Mouse (Mus musculus) frontal cortex, postnatal 36 days (tissue): Measurements from ENCODE around the gene Tunar.

Experiments
- DNase-seq, 2 experiments: peaks; one replicate each; pipeline ENCODE4 v3.0.0; 2022; ENCODE audit warnings: low spot score in 2 of 2

Tunar gene

DNA sequence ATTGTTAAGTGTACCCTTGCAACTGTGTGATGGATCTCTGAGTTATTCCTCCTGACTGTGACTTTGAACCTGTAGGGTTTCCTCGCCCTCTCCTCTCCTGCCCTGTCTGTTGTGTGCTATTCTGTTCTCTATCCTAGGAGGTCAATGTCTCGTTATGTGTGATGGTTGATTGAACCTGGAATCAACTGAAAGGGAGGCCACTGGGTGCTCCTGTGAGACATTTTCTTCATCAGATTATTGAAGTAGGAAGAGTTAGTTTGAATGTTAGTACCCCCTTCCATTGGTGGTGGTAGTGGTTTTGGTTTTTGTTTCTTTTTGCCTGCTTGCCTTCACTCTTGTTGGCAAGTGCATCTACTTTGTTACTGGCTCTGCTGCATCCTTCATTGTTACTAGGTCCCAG, at the start of gene Tunar:
TSS of gene Tunar (plus strand) at position 301 of the 400 bp plus-strand sequence.
- no peak for DNase-seq

DNA sequence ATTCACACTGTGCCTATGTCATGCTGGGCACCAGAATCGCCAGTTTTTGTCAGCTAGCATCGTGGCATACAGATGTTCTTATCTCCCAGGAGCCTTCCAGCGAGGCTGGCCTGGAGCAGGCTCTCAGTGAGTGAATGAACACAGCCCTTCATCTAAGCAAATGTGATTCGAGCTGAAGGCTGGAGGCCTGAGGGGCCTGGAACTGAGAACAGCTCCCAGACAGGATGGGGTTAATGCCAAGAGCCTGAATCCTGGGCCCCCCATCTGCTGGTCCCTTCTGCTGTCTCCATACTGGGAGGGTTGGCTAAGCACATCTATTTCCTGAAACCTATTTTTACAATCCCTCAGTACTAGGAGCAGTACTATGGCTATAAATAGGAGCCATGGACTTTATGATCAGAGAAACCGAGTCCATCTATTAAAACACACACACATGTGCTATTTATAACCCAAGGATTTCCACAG, 21.1 kb upstream of the Tunar start:
- DNase-seq = no peak

DNA sequence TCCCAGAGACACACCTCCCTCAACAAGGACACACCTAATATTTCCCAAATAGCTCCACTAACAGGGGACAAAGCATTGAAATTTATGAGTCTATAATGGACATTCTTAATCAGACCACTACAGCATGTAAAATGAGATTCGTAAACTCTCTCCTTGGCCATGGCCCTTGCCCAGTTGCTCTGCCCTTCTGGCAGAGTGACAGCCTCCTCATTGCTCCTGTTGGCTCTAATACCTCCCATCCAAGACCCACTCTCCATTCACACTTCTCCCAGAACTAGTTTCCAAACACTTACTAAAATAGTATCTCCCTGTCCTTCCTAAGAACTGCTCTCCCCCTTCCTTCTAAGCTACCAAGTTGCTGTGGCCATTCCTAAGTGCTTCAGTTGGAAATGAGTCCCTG, 19.3 kb upstream of the Tunar start:
- DNase-seq = no peak

DNA sequence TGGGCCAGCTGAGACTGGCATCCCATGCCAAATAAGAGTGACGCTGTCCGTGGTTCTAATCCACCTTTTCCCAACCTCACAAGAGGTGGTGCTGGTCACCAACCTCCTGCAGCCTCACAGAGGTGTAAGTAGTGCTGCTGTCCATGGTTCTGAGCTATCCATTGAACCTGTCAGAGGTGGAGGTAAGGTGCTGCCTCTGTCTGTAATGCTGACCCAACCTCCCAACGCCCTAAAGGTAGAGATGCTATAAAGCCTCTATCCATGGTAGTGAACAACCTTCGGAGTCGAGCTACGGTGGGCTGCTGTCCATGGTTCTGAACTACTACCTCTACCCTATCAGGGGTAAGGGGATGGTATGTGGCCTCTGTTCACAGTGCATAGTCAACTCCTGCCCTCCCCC, 11.5 kb upstream of the Tunar start:
- DNase-seq = no peak

DNA sequence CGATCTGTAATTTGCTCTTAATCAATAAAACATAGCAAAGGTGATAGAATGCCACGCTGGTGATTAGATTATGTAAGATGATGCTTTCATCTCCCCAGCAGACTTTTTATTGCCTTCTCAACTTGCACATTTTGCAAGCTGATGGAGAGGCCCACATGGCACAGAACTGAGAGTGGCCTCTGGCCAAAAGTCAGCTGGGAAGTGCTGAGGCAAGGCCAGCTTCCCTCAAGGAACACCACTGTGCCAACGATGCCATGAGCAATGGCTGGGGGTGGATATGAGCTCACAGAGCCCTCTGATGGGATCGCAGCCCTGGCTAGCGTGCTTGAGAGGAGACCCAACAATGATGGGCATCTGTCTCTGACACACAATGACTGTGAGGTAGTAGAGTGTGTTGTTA, 6.6 kb upstream of the Tunar start:
- DNase-seq = no peak

DNA sequence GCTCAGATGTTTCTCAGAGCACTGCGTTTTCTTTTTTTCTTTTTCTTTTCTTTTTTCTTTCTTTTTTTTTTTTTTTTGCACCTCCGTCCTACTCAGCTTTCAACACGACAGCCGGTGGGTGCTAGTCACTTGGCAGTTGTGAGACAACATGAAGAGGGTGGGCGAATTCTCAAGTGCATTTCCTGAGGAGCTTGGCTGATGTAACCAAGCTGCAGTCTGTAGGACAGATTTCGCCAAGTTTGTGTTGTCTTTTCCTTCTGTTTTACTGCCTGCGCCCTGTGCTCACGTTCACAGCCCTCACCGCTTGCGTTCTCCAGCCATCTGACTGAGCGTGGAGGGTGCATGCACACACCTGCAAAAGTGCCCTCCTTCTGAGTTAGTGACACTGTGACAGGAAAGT, 5.3 kb upstream of the Tunar start:
- DNase-seq = peak; percentile 60 to 86

DNA sequence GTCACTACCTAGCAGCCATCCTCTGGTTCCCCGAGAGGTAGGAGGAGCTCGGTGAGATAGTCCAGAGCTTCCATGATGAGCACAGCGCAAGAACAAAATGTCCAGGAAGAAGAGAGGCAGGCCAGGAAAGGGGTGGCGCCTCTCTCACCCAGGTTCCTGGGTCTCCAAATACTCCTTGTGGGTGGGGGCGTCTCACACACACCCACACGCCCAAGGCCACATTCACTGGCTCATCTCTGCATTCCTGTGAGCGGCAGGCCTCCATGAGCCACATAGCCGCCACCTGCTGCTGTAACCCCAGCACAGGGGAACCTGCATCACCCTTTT, 2.4 kb downstream of the Tunar start:
- no peak for DNase-seq

DNA sequence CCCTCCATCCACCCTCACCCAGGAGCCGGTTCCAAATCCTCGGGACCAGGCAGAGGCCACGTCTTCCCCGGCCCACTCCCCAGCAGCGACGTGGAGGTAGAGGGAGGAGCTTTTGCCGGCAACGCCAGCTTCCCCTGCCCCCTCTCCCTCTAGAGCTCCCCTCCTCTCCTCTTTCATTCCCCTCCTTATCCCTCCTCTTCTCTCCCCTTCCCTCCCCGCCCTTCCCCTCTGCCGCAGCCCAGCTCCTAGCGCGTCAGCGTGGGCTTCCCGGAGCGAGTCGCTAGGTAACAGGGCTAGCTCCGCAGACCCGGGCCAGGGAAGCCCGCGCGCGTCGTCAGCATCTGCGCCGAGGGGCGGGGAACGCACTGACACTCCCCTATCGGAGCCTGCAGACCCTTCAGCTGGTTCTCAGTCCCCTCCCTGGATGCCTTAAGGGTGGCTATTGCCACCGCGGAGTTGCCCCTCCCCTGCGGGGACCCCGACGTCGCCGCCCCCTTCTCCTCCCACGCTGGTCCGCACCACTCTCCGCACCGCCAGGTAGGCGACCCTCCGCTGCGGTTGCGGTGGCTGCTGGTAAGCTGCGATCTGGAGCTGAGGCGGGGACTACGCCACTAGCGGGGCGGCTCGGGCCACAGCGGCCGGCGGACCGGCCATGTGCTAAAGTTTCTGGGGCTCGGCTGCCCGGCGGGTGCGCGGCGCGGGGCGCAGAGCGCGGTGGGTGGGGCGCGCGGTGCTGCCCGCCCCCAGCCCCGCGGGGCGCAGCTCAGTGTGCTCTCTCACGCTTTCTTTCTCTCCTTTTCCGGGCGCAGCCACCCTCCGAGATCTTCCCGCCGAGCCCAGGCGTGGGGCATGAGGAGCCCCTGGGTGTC, 3.0 kb downstream of the Tunar start:
- peak; percentile 49 to 61 for DNase-seq

DNA sequence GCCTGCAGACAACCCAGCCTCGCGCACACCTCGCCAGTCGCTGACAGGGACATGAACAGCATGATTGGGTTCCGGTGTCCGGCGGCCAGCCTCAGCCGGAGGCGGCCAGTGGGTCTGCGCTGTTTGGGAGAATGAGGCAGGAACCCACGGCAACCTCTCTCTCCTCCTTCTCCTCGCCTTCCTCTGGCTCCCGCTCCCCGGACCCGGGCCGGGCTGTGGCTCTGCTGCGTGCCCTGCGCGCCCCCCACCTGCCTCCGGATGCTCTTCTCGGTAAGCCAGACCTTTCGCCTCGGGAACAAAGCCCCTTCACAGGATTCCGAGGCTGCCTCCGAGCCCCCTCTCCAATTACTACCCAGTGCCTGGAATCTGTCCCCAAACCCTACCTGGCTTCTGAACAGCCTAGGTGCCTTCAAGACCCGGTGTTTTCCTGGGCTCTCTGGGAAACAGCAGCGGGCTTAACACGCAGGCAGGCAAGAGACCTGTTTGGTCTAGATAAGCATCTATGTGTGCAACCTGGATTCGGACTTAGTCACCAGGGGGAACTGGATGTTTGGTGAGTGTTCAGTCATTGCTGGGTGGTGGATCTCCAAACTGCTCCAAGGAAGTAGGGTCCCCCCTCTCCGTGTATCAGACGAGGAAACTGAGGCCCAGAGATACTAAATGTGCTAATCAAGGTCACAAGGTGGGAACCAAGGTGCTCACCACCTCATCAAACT, 3.8 kb downstream of the Tunar start:
- DNase-seq = no peak

DNA sequence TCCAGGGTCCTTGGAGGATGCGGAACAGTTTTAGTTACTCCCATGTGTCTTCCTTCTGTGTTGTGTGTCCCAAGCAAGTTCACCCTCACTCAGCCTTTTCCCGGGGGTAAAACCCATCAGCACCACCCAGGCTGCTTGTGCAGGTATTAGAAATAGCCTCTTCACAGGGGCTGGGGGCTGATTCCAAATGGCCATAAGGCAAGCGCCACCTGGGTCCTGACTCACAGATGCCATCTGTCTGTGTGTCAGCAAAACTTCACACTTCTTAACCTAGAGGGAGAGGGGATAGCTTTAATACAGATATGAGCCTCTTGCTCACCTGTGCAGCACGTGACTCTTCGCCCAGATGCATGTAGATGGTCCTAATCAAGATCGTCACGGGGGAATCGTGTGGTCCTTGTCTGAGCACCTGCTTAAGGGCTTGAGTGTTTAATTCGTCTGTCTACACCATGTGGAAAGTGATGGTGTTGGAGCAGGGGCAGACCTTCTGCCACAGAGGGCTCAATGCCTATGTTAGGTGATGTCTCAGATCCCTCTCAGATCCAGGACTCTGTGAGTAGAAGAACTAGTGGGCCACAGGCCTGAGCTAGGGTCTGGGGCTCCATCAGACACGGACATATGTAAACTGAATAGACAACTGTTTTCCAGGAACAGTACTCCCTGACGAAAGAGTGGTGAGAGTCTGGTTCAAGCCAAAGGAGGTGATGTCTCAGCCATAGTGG, 4.7 kb downstream of the Tunar start:
- DNase-seq = no peak

DNA sequence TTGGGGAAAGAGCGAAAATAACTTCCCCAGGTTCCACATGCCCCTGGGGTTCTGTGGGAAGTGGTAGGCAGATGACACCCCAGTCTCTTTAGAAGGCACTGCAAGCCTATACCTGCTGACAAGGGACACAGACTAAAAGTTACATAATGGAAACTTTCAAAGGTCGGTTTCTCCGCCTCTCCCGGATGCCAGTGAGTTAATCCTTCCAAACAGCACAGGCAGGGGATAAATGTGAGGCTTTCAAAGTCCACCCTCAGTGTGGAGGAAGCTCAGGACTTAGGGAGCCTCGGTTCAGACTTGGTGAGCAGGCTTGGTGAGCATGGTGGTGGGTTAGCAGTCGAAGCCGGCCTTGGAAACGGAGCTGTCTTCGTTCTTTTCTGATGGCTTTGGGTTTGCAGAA, 7.9 kb downstream of the Tunar start:
- no peak for DNase-seq

DNA sequence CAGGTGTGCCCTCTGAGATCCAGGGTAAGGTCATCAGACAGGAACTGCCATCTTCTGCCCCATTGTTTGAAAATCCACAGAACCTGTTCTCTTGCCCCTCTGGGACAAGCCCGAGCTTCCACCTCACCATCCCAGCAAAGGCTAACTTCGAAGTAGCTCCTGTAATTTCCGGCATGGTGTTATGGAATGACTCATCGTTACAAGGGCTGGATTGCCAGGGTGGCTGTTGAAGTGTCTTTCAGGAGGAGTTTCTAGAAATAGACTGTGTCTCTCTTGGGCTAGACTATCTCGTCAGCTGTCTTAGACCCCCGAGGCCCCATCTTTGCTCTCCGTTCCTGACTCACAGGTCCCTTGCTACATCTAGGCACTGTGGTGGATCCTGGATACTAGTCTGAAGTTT, 10.8 kb downstream of the Tunar start:
- DNase-seq = no peak

DNA sequence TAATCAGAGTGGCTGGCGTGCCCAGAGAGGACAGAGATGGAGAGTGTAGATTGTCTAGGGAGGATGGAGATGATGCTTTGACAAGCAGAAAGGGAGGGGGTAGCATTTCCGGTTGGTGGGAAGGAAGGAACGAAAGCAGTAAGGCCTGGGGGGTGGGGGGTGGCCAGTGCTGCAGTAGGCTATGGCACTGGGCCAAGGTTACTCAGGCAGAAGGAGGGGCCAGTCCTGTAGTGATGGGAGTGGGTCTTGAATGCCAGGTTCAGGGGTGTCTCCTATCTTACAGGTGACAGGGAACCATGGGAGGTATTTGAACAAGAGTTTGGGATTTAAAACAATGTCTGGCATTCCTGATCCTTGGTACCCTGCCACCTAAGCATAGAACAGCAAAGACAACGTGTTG, 13.2 kb downstream of the Tunar start:
- no peak for DNase-seq

DNA sequence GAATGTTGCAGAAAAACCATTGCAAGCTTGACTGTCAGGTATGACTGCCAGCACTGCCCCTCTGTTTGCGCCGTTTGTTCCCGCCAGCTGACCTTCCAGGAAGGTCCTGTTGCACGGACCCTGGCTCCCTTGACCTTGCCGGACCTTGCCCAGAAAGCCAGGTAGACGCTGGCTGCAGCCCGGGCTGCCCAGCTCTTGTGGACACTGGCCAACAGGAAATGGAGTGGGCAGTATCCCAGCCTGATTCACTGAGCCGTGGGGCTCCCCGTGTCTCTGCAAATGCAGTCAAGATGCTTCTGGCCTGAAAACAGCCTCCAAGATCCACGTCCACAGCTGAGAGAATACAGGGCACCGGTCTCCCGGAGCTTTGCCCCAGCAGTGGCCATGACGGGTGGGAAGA, 13.6 kb downstream of the Tunar start:
- DNase-seq = no peak

DNA sequence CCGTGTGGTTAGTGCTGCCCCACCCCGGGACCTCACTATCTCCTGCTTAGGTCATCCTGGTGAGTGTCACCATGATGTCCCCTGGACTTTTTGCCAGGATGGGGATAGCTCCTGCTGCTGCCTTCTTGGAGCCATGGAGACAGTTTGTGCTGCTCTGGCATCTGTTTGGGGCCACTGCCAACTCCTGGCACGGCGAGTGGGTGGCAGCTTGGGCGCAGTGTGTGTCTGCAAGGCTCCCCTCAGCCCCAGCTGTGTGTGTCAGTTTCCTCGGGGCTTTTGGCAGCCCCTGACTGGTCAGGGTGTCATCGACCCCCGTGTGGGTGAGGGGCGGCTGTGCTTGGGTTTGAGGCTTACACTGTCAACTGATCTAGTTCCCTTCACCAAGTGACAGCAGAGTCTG, 20.6 kb downstream of the Tunar start:
- DNase-seq = peak; percentile 74 to 82

DNA sequence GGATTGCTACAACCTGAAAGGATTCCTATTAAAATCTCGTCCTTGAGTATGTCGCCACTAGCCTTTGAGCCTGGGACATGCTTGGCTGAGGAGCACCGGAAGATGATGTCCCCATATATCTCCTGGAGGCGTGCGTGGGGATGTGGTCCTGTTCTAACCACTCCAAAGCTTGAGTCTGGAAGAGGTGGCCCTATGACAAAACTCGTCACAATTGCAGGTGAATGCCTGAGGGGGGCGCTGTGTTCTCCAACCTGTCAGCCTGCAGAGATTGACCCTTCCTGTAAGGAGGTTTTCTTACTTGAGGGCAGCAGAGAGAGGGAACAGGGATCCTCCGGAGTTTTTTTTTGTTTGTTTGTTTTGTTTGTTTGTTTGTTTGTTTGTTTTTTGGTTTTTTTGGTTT, 21.1 kb downstream of the Tunar start:
- no peak for DNase-seq

DNA sequence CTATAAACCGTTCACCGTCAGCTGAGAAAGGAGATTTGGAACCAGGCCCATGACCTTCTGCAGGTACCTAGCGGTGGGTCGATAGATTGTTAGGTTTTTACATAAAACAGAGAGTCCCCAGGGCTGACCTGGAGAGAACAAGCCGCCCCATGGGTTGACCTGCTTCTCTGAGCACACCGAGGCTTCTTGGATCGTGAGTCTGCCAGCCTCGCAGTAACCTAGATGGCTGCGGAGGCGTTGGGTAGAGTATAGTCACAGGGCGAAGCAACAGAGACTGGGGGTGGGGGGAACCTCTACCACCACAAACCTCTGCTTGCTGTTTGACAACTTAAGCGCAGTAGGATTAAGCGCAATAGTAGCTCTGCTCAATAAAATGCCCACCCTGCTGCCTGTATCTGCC, 23.1 kb downstream of the Tunar start:
- no peak for DNase-seq

DNA sequence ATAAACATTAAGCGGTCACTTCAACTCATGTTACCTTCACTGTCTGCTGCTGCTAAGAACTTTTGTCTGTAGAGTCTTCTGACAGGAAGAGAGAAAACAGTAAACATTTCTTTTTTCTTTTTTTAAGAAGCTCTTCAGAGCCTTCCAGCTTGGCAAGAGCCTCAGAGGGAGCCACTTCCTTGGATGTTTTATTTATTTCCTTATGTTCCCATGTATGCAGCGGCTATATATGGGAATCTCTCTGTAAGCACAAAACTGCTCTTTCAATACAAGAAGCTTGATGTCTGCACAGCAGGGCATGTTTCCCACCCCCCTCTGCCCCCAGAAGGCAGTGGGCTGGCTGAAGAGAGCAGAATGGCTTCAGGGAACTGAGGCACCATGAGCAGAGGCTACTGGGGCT, 30.0 kb downstream of the Tunar start:
- DNase-seq = no peak

DNA sequence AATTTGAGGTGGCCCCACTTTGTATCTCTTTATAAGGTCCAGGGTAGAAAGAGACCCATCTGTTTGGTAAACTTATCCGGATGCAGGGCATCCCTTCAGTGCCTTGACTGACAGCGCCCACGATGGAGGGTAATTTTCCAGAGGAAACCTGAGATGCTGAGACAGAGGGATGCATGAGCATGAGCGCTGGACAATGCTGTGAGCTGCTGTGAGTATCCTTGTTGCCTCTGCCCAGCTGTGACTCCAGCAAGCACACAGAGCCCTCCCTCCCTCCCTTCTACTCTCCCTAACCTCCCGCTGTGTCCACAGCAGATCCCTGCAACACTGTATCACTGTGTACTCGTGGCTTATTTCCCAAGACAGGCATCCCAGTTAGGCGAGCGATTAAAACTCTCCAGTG, 40.9 kb downstream of the Tunar start:
- DNase-seq = no peak

DNA sequence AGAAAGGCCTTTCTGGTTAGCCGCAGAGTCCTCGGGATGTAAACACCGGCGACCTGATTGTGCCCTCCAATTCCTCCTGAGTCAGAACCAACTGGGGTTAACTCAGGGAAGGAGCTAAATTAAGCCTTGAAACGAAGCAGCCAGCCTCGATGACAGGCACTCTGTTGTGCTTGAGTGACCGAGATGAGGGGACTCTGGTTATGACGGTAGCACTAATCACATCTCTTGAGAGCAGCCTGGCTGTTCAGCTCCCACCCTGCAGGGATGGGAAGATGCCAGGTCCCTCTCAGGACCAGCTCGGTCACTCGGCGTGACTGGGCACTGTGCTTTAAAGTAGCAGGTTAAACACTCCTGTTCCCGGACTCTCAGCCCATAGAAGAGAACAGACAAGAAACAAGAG, 43.3 kb downstream of the Tunar start:
- no peak for DNase-seq

DNA sequence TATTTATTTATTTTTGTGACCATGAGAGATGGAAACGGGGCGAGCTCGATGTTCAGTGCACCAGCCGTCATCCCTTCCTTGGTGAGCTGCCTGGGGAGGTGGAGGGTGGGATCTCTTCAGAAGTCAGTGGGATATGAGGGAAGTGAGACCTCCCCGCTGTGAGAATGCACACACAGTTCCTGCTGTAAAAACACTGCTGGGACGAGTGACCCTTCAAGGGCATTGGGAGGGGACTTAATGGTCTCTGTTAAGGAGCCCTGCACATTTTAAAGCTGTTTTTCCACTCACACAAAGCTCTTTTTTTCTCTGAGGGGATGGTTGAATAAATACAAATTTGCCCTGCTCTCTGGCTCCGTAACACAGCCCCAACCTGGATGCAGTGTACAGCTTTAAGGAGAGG, 49.1 kb downstream of the Tunar start:
- no peak for DNase-seq

DNA sequence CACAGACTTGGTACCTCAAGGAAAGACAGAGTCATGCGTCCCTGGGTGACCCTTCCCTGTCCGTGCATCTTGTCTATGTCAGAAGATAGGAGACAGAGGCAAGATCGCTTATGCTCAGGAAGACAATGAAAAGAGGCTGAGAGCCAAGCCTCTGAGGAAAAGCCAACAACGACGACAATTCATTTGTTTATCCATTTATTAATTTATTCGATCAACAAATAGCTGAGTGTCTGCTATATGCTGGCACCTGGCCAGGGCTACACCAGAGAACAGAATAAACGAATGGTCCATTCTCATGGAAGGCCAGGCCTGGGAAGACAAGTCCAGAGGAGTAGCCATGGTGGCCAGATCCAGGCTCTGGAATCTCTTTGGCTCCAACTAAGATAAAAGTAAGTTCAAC, 61.0 kb downstream of the Tunar start:
- no peak for DNase-seq

DNA sequence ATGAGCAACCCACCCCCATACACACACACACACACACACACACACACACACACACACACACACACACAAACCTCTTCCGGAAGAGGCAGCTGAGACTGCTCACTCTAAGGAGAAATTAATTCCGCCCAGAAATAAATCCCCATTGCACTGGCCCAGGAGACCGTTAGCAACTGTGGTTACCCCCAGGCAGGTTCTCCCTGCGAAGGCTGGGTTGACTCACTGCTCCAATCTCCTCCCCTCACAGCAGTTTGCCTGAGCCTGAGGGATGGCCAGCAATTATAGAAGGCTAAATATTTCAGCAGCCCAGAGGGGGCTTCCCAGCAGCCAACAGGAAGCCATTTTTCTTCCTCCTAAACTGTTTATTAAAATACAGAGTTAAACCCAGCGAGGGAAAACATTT, 64.5 kb downstream of the Tunar start:
- DNase-seq = no peak
